Mouse (Mus musculus): ENCODE measurements around the gene Palld. TPM values are rescaled to one million over a fixed set of nuclear protein-coding genes. Genes with fewer than 3 reads are reported as not detected.

Gene Palld
- polyA plus RNA-seq, 1 experiment from 2014 or later = 24.5 TPM

- no peak overlapping the region for H3K4me2 ChIP-seq
- H3K4me3 ChIP-seq = no peak overlapping the region
- no peak overlapping the region for H3K9ac ChIP-seq
- 93% methylated on average over 4 of the region's 4 CpGs for WGBS
- no peaks in the 10 kb centered on the region for H3K9me3 ChIP-seq
- H3K27ac ChIP-seq = no peak overlapping the region
- H3K27me3 ChIP-seq = no peaks in the 10 kb centered on the region
- ATAC-seq (ENCODE audit: low FRiP score) = no peak
- no peaks in the 10 kb centered on the region for H3K4me1 ChIP-seq (replicated peaks)
- H3K36me3 ChIP-seq = no peaks in the 10 kb centered on the region
Observed at GRCm38 (mm10) chr8:61478150-61478549, 424.3 kb downstream of the Palld start.

GRCm38 (mm10) chr8:61476160-61476559 lies 426.3 kb downstream of the Palld start:
- Histone ChIP-seq H3K36me3 (no peaks in the 10 kb centered on the region), H3K4me2 (no peak overlapping the region), H3K27me3 (no peaks in the 10 kb centered on the region), H3K9me3 (no peaks in the 10 kb centered on the region), H3K4me1 (replicated peaks) (no peaks in the 10 kb centered on the region), H3K9ac (no peak overlapping the region), H3K27ac (no peak overlapping the region), H3K4me3 (no peak overlapping the region)
- ATAC-seq (ENCODE audit: low FRiP score) = no peak
- 82% methylated on average over 9 of the region's 9 CpGs for WGBS

- H3K4me3 ChIP-seq = no peak overlapping the region
- H3K4me1 ChIP-seq (replicated peaks) = no peaks in the 10 kb centered on the region
- no peak for ATAC-seq (ENCODE audit: low FRiP score)
- no peak overlapping the region for H3K27ac ChIP-seq
- no peaks in the 10 kb centered on the region for H3K27me3 ChIP-seq
- no peaks in the 10 kb centered on the region for H3K36me3 ChIP-seq
- no peak overlapping the region for H3K9ac ChIP-seq
- no peak overlapping the region for H3K4me2 ChIP-seq
- 68% methylated on average over 6 of the region's 6 CpGs for WGBS
- H3K9me3 ChIP-seq = no peaks in the 10 kb centered on the region
Observed at GRCm38 (mm10) chr8:61475251-61475673, 427.2 kb downstream of the Palld start.

- Histone ChIP-seq H3K4me3 (no peak overlapping the region), H3K27ac (no peak overlapping the region), H3K36me3 (no peaks in the 10 kb centered on the region), H3K9ac (no peak overlapping the region), H3K27me3 (no peaks in the 10 kb centered on the region), H3K4me1 (replicated peaks) (peaks cover 15% of the 10 kb centered on the region), H3K9me3 (no peaks in the 10 kb centered on the region), H3K4me2 (no peak overlapping the region)
- ATAC-seq (ENCODE audit: low FRiP score) = no peak
- WGBS = 87% methylated on average over 4 of the region's 4 CpGs
Observed at GRCm38 (mm10) chr8:61470213-61470612, 432.3 kb downstream of the Palld start.

GRCm38 (mm10) chr8:61467553-61467815 lies 435.0 kb downstream of the Palld start:
- ATAC-seq (ENCODE audit: low FRiP score) = peak; percentile 72; the same call in 1 of the 2 replicates
- H3K4me3 ChIP-seq = no peak overlapping the region
- 91% methylated on average over 3 of the region's 3 CpGs for WGBS
- H3K4me2 ChIP-seq = no peak overlapping the region
- H3K36me3 ChIP-seq = no peaks in the 10 kb centered on the region
- H3K27ac ChIP-seq = no peak overlapping the region
- peaks cover 15% of the 10 kb centered on the region for H3K4me1 ChIP-seq (replicated peaks)
- H3K9me3 ChIP-seq = no peaks in the 10 kb centered on the region
- H3K27me3 ChIP-seq = no peaks in the 10 kb centered on the region
- no peak overlapping the region for H3K9ac ChIP-seq

GRCm38 (mm10) chr8:61466696-61467552 lies 435.6 kb downstream of the Palld start:
- 73% methylated on average over 15 of the region's 15 CpGs for WGBS
- H3K4me1 ChIP-seq (replicated peaks) = peaks cover 15% of the 10 kb centered on the region
- no peak overlapping the region for H3K4me2 ChIP-seq
- no peak overlapping the region for H3K27ac ChIP-seq
- no peaks in the 10 kb centered on the region for H3K27me3 ChIP-seq
- H3K9me3 ChIP-seq = no peaks in the 10 kb centered on the region
- ATAC-seq (ENCODE audit: low FRiP score) = peak; percentile 59; the same call in 1 of the 2 replicates
- no peak overlapping the region for H3K9ac ChIP-seq
- no peaks in the 10 kb centered on the region for H3K36me3 ChIP-seq
- no peak overlapping the region for H3K4me3 ChIP-seq

GRCm38 (mm10) chr8:61464393-61464792 lies 438.1 kb downstream of the Palld start:
- no peaks in the 10 kb centered on the region for H3K36me3 ChIP-seq
- 73% methylated on average over 2 of the region's 2 CpGs for WGBS
- no peak overlapping the region for H3K4me2 ChIP-seq
- H3K27ac ChIP-seq = no peak overlapping the region
- no peak overlapping the region for H3K4me3 ChIP-seq
- peaks cover 15% of the 10 kb centered on the region for H3K4me1 ChIP-seq (replicated peaks)
- H3K9ac ChIP-seq = no peak overlapping the region
- no peaks in the 10 kb centered on the region for H3K9me3 ChIP-seq
- no peaks in the 10 kb centered on the region for H3K27me3 ChIP-seq
- ATAC-seq (ENCODE audit: low FRiP score) = no peak

- Histone ChIP-seq H3K27me3 (no peaks in the 10 kb centered on the region), H3K27ac (no peak overlapping the region), H3K4me1 (replicated peaks) (peaks cover 5% of the 10 kb centered on the region), H3K36me3 (no peaks in the 10 kb centered on the region), H3K9me3 (no peaks in the 10 kb centered on the region), H3K4me2 (no peak overlapping the region), H3K4me3 (no peak overlapping the region), H3K9ac (no peak overlapping the region)
- ATAC-seq (ENCODE audit: low FRiP score) = no peak
- WGBS = 81% methylated on average over 5 of the region's 5 CpGs
Observed at GRCm38 (mm10) chr8:61462221-61462620, 440.3 kb downstream of the Palld start.

Other genes starting within 250 kb of the Palld start
- 0.42 and 0.54 TPM in 2 replicates for gene Ddx60, start 25.4 kb upstream of the Palld start, polyA plus RNA-seq (2015; fragmentation: Nextera tagmentation; extraction: Ambion mirVana)
- gene Anxa10, start 220.5 kb upstream of the Palld start, polyA plus RNA-seq (2015; fragmentation: Nextera tagmentation; extraction: Ambion mirVana) = not detected in 2 replicates